Mouse (Mus musculus): ENCODE measurements around the gene Tacc2.

Gene Tacc2

DNA sequence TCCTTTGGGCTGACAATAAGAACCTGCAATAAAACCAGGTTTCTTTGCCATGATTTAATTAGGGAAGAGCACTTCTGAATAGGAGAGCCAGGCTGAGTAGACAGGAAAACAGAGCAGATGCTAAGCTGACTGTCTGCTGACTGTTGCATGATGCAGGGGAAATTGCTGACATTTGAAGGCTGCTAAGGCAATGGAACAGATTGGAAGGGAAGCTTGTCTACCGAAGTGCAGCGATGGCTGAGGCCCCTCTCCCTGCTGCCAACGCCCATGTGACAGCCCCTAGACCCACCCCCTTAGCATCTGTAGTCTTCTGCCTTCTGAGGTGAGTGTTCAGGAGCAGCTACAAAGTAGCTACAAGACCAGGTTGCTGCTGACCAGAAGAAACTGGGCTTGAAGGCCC is 148.9 kb downstream of the Tacc2 start:
- no peak for DNase-seq (ENCODE audit: low read depth)

GRCm38 (mm10) chr7:130726724-130727422 is 149.6 kb downstream of the Tacc2 start:
- no peak for DNase-seq (ENCODE audit: low read depth)

GRCm38 (mm10) chr7:130727560-130727959 is 150.3 kb downstream of the Tacc2 start:
- no peak for DNase-seq (ENCODE audit: low read depth)

GRCm38 (mm10) chr7:130731792-130732191 is 154.6 kb downstream of the Tacc2 start:
- no peak for DNase-seq (ENCODE audit: low read depth)

GRCm38 (mm10) chr7:130732908-130733307 is 155.7 kb downstream of the Tacc2 start:
- DNase-seq (ENCODE audit: low read depth): no peak

DNA sequence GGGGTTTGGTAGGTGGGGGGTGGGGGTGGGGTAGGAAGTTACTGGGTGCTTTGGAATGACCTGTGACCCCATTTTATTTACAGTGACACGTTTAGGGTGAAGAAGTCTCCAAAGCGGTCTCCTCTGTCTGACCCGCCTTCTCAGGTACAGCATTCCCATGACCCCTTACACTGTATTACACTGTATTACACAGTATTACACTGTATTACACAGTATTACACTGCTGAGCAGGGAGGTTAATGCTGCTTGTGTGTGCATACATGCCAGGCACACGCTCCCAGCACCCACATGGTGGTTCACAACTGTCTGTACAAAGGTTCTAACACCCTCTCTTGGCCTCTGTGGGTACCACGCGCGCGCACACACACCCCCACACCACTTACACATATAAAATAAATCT is 156.2 kb downstream of the Tacc2 start:
- no peak for DNase-seq (ENCODE audit: low read depth)

DNA sequence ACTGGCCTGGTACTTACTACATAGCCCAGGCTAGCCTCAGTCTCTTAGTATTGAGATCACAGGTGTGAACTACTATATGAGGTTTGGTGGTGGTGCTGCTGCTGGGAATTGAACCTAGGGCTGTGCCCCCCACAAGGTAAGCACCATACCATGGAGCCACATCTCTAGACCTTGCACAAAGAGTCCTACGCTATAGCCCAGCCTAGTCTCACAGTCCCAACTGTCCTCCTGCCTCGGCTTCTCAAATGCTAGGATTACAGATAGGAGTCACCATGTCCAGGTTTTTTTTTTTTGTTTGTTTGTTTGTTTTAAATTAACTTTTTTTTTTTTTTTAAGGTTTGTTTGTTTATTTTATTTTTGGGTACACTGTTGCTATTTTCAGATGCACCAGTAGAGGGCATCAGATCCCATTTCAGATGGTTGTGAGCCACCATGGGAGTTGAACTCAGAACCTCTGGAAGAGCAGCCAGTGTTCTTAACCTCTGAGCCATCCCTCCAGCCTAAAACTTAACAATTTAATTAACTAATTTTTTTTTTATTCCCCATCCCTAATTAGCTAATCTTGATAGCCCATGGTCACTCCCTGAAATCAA is 157.1 kb downstream of the Tacc2 start:
- DNase-seq (ENCODE audit: low read depth): peak; percentile 36

DNA sequence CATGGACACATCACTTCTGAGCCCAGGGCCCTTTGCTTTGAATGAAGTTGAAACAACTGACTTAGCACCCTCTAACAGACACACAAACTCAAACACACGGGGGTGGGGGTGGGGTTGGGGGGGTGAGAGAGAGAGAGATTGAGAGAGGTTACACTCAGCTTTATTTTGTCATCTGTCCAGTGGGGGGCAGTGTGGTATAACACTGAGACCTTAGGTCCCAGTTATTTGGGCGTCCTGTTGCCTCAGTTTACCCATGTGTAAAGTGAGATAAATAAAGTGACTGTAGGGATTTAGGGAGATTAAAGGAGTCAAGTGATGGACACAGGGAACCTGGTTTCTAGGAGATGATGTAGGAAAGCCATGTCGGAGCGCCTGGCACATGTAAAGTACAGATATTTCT is 163.9 kb downstream of the Tacc2 start:
- DNase-seq (ENCODE audit: low read depth): peak; percentile 22

DNA sequence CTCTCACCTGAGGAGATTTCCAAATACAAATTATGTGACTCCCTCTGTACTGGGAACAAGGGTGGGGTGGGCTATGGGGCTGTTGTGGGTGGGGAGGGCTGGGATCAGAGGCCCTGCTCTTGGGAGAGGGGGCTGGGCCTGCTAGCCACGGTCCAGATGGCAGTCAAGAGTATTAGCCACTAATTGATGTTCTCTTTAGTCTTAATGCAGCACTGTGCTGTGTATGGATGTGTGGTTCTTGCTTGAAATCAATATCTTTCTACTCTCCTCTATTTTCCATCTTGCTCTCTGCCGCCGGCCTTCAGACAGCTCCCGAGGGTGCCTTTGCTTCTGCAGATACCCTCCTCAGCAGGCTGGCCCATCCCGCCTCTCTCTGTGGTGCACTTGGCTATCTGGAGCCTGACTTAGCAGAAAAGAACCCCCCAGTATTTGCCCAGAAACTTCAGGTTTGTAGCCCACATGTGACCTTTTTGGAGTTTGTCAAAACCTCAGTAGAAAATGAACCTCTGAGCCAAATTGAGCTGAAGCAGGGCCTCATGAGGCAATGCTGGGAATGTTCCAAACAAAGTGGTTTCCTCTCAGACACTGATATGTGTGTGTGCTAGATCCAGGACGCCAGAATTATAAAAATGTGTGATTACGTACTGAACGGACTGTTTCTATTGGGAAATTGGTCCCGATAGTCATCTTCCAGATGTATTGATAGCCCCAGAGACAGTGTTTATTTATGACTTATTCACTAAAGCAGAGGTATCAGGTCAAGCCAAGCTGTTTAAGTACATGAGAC is 166.2 kb downstream of the Tacc2 start:
- peak; percentile 53 for DNase-seq (ENCODE audit: low read depth)

DNA sequence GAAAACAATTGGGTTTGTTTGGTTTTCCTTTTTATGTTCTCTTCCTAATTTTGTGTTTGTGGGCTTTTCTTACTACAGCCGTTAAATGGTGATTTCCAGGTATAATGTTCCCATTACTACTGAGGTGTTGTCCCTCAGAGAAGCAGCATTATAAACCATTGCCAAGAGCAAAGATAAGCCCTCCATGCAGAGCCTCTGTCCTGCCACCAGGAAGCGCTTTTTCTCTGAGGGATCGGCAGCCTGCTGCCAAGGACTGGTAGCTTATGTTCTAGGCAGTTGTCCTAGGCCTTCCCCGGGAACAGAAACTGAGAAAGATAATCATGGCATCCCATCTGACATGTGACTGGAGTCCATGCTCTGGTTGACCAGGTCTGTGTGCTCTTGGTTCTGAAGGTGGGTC is 171.9 kb downstream of the Tacc2 start:
- DNase-seq (ENCODE audit: low read depth): no peak

DNA sequence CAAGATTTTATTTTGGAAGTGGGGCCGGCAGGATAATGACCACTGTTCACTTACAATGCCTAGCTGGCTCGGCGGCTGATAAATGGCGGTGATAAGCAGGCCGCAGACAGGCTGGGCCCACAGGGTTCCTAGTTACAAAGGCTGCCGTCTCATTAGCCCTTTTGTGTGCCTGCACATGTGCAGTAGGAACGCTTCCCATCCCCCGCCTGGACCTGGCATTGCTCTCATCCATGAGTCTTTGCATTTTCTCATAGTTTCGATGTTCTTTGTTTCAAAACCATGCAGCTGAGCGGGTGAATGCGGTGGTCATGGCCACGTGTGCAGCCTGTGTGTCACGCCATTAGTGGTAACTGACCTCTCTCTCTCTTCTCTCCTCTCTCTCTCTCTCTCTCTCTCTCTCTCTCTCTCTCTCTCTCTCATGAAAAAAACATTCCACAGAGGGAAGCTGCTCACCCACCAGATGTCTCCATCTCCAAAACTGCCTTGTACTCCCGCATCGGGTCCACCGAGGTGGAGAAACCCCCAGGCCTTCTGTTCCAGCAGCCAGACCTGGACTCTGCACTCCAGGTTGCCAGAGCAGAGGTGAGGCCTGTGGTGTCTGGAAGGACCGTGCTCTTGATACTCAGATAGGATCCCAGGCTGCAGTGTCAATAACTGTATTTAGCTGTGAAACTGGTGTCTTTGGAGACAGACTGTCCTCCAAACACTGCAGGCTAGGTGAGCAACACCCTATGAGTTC is 173.7 kb downstream of the Tacc2 start:
- no peak for DNase-seq (ENCODE audit: low read depth)

- DNase-seq (ENCODE audit: low read depth): no peak
These were observed 174.4 kb downstream of the Tacc2 start for GRCm38 (mm10) chr7:130751678-130752077.

DNA sequence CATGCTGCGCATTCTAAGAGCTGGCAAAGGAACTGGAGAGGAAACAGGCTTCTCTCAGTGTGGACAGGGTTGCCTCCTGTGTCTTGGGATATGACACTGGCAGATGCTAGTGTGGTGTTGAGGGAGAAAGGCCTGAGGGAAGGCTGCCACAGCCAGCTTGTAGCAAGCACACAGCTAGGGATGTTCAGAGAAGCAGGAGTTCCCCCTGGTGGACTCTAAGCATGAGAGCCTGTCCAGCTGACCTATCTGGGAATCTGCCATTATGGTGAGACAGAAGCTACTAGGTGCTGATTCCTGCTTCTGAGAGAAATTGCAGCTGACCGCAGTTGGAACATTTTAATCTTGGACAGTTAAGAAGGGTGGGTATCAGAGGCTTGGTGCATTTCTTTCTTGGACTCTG is 177.6 kb downstream of the Tacc2 start:
- DNase-seq (ENCODE audit: low read depth): peak; percentile 72

DNA sequence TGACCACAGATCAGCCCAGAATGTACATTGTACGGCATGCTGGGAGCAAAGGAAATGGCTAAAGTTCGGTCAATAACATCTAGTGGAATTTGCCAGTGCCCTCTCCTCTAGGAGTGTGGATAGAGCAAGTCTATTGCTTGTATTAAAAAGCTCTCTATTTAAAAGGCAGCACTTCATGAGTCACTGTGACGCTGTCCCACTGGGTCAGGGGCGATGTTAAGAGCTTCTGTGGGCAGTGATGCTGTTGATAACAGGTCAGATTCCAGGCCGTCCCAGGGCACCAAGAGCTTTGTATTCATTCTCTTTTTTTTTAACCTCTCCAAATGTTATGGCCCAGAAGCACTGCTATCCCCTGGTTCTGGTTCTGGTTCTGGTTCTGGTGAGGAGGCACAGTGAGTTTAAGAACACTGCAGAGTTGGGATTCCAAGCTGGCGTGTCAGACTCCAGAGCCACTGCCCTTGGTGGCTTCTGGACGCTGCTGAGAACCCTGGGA is 179.2 kb downstream of the Tacc2 start:
- no peak for DNase-seq (ENCODE audit: low read depth)

DNA sequence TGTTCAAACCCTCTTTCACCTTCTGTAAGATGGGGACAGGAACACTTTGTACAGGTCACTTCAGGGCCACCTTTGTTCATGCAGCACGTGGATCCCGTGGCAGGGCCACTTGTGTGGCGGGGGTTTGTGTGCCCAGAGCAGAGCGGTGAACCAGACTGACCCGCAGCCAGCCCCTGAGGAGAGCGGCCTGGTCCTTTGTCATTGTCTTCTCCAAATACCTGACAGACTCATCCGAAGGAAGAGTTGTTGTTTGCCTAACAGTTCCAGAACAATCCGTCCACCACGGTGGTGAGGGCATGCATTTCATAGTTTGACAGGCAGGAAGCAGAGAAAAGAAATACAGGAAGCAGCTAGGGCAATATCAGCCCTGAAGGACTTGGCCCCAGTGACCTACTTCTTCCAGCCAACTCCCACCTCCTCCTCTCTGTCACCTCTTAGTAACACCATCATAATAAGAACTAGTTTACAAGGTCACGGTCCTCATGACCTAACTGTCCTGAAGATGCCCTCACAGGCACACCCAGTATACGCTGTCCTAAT is 180.2 kb downstream of the Tacc2 start:
- no peak for DNase-seq (ENCODE audit: low read depth)

DNA sequence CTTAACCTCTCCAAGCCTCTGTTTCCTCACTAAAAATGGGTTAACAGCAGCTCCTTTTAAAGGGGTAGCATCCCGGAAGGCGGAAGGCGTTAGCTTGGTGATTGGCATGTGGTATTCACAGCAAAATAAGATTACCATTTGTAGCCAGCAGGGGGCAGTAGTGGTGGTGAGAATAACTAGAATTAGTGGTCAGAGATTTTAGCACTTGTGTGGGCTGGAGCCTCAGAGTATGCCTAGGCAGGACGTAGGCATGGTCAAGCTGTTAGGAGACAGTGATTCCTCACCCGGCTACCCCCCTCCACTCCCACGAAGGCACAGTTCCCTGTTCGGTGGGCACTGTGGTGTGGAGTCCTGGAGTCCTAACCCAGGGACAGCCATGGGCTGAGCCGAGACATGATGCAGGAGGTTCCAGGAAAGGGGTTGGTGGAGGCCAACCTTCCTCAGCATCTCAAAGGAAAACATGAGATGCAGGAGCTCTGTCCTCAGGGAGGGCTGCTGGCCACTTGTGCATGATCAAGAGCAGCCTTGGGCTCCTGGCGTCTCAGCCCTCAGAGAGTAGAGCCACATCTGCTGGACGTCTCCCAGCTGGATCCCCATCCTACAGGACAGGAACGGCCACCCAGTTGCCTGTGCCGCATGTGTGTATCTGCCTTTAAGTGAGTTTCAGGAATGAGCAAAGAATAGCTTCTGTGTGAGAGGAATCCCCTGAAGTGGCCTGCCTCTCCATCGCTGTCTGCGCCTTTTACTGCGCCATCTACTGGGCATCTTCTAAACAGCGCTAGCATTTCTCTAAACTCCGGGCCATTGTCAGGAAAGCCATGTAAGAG is 185.0 kb downstream of the Tacc2 start:
- peak; percentile 82 for DNase-seq (ENCODE audit: low read depth)

DNA sequence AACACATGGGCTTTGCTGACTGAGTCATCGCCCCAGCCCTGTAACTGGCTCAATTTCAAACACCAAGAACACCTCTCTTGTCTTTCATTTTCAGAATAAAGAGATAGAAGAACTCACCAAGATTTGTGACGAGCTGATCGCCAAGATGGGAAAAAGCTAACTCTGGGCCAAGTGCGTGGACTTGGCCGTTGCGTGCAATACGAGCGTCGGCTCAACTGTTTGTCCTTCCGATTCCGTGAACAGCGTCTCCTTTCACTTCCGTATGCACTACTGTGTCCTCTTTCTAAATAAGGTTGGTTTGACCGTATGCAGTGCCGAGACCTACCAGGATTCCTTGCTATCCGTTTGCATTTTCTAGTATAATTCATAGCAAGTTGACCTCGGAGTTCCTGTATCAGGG is 186.9 kb downstream of the Tacc2 start:
- DNase-seq (ENCODE audit: low read depth): no peak

DNA sequence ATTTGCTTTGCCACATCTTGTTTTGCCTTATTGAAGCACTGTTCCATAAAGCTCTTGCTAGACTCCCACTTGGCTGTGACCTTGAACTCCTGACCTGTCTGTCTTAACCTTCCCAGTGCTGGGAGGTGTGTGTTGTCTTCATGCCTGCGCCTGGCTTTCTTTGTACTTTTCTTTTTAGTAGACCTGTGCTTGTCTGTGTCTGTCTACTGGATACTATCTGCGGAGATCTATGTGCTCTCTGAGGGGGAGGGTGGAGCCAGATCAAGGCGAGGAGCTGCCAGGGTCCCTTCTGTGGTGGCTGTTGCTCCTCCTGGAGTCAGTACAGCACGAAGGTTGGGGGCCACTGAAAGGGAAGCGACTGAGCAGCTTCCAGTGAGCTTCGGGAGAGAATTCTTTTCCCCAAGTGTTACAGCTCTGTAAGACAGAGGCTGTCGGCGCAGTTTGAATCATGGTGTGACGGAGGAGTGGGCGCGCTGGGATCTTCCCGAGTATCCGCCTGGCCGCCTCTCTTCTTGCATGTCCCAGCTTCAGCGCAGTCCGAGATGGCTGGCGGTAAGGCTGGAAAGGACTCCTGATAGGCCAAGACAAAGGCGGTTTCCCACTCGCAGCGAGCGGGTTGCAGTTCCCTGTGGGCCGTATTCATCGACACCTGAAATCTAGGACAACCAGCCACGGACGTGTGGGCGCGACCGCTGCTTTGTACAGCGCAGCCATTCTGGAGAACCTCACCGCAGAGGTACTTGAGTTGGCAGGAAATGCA is 189.4 kb downstream of the Tacc2 start:
- no peak for DNase-seq (ENCODE audit: low read depth)

DNA sequence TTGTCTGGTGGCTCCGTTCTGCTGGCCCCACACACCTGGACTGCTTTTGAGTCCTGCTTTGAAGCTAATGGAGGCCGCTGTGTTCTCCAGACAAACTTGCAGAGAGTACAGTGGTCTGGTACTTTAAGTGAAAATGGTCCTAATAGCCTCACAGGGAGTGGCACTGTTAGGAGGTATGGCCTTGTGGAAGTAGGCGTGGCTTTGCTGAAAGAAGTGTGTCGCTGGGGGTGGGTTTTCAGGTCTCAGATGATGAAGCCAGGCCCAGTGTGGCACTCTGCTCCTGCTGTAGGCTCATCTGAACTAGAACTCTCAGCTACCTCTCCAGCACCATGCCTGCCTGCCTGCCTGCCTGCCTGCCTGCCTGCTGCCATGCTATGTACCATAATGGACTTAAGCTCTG is 190.9 kb downstream of the Tacc2 start:
- no peak for DNase-seq (ENCODE audit: low read depth)

GRCm38 (mm10) chr7:130770707-130771106 is 193.5 kb downstream of the Tacc2 start:
- peak; percentile 89 for DNase-seq (ENCODE audit: low read depth)

All from NIH3T3 (cell line).